Mouse (Mus musculus): Measurements from ENCODE around the gene Zdhhc23. TPM values are rescaled to one million over a fixed set of nuclear protein-coding genes. Genes with fewer than 3 reads are reported as not detected.

Zdhhc23 gene
- polyA plus RNA-seq (2014; fragmentation: Illumina TruSeq; extraction: RNeasy Lipid Tissue Mini Kit (QIAGEN cat#74804); ENCODE audit: insufficient read depth, low read depth, low replicate concordance), result 0.94 TPM

DNA sequence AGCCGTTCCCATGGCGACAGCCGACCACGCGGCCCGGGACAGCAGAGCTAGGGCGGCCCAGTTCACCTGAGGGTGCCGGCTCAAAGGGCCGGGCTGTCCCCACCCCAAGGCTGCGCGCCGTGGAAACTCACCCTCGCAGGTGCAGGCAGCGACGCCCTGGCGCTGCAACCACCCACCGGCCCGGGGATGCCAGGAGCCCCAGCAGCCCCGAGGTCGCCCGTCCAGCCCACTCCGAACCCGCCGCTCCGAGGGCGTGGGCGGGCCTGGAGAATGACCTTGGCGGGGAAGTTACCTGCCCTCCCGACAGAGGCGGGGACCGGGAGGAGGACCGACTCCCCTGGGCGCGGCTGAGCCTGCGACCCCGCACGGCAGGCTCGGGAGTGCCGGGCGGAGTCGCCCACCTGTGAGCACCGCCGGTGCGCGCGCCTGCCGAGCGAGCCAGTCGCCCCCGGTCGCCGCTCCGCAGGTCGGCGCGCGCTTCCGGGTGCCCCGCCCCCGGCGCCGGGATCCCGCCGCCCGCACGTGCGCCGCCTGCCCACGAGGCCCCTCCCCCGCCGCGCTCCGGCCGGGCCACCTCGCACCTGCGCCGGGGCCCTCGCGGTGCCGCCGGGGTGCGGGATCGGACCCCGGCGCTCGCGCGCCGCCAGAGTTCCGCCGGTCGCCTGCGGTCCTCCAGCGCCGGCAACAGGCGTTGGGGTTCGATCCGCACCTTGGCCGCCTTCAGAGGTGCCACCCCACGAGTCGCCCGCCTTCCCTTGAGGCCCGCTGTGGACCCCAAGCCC lies at the start of gene Zdhhc23:
Gene Zdhhc23 (minus strand): TSS at position 464 of the 782 bp plus-strand sequence.

DNA sequence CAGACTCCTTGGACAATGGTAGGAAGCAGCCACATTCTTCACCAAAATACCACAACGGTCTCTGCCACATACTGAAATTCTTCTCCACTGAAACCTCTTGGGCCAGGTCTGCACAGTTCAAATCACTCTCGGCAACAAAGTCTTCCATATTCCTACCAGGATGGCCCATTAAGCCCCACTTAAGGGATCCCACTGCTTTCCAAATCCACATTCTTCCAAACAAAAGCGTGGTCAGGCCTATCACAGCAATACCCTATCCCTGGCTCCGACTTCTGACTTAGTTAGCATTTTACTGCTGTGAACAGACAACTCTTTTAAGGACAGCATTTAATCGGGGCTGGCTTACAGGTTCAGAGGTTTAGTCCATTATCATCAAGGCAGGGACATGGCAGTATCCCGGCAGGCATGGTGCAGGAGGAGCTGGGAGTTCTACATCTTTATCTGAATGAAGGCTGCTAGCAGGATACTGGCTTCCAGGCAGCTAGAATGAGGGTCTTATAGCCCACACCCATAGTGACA lies 53.2 kb downstream of the Zdhhc23 start, which contains the start of gene Qtrt2:
Gene Qtrt2 (minus strand): TSS at position 469 of the 519 bp plus-strand sequence.

Other genes starting within 250 kb of the Zdhhc23 start
- gene Drd3, start 225.8 kb downstream of the Zdhhc23 start, polyA plus RNA-seq (2014; fragmentation: Illumina TruSeq; extraction: RNeasy Lipid Tissue Mini Kit (QIAGEN cat#74804); ENCODE audit: insufficient read depth, low read depth, low replicate concordance), result not detected
- 5.4 TPM for gene Ccdc191, start 90.0 kb downstream of the Zdhhc23 start, polyA plus RNA-seq (2014; fragmentation: Illumina TruSeq; extraction: RNeasy Lipid Tissue Mini Kit (QIAGEN cat#74804); ENCODE audit: insufficient read depth, low read depth, low replicate concordance)
- 9.9 TPM for gene Qtrt2, start 53.0 kb downstream of the Zdhhc23 start, polyA plus RNA-seq (2014; fragmentation: Illumina TruSeq; extraction: RNeasy Lipid Tissue Mini Kit (QIAGEN cat#74804); ENCODE audit: insufficient read depth, low read depth, low replicate concordance)
- gene Gramd1c, start 83.6 kb upstream of the Zdhhc23 start, polyA plus RNA-seq (2014; fragmentation: Illumina TruSeq; extraction: RNeasy Lipid Tissue Mini Kit (QIAGEN cat#74804); ENCODE audit: insufficient read depth, low read depth, low replicate concordance), result 4.2 TPM
- gene Atp6v1a, start 159.9 kb upstream of the Zdhhc23 start, polyA plus RNA-seq (2014; fragmentation: Illumina TruSeq; extraction: RNeasy Lipid Tissue Mini Kit (QIAGEN cat#74804); ENCODE audit: insufficient read depth, low read depth, low replicate concordance), result 35.2 TPM
- 24.0 TPM for gene Naa50, start 160.0 kb upstream of the Zdhhc23 start, polyA plus RNA-seq (2014; fragmentation: Illumina TruSeq; extraction: RNeasy Lipid Tissue Mini Kit (QIAGEN cat#74804); ENCODE audit: insufficient read depth, low read depth, low replicate concordance)
- 3.3 TPM for gene Usf3, start 193.5 kb upstream of the Zdhhc23 start, polyA plus RNA-seq (2014; fragmentation: Illumina TruSeq; extraction: RNeasy Lipid Tissue Mini Kit (QIAGEN cat#74804); ENCODE audit: insufficient read depth, low read depth, low replicate concordance)